Mouse (Mus musculus) adrenal gland, adult (tissue): ENCODE results near the gene C5ar1.

Experiments used
- DNase-seq, 2 experiments: peaks; one replicate each; pipeline ENCODE4 v3.0.0; 2022 to 2023; ENCODE audit warnings: low spot score in 1 of 2; ENCODE audit not compliant: inconsistent age in 2 of 2

Gene C5ar1

DNA sequence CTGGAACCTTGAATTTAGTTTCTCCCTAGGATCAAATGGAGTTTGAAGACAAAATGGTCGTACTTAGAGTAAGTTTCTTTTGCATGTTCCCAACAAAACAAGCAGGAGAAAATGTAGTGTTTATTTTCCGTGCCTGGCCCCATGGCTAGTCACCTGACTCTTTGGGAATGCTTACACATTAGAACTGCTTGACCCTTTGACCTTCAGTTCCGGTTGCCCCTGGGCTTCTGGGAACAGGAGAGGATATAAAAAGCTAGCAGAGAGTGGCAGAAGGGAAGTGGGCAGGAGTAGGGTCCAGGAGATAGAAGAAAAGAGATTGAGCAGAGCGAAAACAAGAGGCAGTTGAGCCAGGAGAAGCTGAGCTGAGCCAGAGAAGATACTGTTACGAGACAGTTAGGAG, 29.5 kb downstream of the C5ar1 start:
- DNase-seq, result no peak

DNA sequence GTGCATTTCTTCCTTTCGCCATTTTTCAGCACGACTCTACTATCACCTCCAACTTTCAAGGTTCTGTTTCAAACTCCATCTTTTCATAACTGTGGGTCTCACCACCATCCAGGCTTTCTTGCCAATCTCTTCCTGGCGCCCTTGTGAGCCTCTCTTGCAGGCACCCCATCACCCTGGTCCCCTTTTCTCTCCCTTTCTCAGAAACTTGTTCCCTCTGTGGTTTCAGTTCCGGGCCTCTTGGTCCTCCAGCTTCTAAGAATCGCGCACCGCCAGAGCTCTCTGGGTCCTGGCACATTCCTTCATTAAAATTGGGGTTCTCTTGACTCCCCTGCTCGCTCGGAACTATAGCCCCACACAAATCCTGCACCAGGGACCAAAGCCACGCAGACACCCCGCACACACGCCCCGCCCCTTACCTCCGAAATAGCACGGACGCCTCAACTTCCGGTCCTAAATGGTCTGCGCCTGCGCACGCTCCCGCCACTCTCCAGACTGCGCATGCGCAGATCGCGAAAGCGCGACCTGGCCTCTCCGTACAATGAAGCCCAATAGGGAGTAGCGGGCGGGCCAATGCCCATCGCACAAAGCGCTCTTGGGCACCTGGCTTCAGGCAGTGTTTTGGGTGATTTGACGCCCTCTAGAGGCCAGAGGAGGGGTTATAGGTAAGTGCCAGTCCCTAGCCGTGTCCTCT, 37.6 kb downstream of the C5ar1 start, which contains the start of gene Dhx34:
Gene Dhx34 (minus strand): TSS at position 456 of the 691 bp plus-strand sequence.
- peak; percentile 97 to 98 for DNase-seq

DNA sequence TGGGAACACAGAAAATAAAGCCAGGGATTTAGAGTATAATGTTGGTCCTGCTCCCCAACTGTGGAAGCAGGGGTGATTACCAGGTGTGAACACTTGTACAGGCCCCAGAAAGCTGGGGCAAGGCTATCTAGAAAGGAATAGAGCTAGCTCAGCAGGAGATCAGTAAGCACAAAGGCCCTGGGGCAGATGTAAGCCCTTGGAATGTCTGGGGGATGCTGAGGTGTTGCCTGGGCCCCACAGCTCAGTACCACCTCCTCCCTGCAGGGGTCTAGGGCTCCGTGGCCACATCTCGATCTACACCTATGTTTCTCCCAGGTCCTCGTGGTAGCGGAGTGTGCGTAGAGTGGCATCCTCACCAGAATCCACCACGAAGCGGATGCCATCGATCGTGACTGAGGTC, 45.4 kb downstream of the C5ar1 start:
- DNase-seq, result no peak

DNA sequence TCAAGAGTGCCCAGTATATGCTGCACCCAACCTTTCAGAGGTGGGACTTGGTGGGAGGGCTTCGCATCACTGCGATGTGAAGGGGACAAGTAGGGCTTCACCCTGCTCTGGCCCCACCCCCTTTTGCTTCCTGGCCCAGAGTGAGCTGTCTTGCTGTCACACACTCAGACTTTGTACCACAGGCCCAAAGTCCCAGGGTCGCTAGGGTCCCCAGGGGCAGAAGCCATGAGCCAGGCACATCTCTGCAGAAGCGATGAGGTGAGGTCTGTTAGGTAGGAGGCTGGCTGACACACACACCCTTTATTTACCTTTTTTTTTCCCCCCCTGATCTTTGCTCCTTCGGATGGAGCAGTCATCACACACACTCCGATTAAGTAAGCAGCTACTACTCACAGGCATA, 46.1 kb downstream of the C5ar1 start:
- no peak for DNase-seq

DNA sequence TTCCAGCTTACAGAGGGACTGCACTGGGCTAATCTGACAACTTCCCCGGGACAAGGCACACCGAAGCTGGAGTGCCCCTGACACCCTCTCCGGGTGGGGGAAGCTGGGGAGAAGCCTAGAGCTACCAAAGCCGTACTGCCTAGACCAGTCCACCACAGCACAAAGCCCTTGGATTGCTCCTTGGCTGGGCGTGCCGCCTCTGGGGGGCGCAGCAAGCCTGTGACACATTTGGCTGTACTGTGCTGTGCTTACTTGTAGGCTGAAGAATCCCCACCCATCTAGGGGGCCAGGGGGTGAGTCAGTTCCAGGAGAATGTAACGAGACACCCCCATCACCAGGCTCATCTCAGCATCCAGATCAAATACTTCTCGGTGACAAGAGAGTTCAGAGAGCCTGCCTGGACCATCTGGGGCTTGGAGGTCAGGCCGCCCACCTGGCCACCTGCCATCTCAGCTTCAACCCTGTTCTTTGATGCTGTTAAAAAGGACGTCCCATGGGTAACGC, 48.4 kb downstream of the C5ar1 start:
- DNase-seq, result peak in 1 of 2 experiments; percentile 31

DNA sequence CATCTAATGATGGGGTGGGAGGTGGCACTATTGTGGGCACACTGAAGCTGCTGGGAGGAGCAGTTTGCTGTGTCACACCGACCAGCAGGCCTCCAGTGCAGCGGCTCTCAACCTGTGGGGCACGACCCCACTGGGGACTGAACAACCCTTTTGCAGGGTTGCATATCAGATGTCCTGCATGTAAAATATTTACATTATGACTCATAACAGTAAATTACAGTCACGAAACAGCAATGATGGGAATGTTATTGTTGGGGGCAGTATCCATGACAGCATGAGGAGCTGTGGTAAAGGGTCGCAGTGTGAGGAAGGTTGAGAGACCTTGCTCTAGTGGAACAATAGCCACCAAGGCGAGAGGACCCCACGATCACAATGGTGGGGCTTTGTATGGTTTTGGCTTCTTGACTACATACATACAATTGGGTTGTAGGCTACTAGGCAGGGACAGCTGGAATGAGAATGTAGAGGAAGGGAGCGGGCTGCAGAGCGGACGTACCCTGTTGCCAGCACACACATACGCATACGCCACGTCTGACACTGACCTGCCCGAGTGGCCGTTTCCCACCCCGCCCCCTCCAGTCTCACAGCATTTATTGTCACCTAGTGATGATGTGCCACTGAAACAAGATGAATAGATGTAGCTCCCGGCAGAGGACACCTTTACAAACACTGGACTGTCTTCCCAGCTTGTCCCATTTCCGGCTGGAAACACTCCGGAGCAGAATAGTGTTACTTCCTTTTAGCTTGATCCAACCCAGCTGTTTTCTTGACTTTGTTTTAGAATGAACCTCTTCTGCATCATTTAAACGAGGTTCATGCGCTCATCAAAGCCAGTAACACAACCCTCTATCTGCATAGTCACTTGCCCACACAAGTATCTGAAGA, 50.3 kb downstream of the C5ar1 start:
- DNase-seq, result peak in 1 of 2 experiments; percentile 32

DNA sequence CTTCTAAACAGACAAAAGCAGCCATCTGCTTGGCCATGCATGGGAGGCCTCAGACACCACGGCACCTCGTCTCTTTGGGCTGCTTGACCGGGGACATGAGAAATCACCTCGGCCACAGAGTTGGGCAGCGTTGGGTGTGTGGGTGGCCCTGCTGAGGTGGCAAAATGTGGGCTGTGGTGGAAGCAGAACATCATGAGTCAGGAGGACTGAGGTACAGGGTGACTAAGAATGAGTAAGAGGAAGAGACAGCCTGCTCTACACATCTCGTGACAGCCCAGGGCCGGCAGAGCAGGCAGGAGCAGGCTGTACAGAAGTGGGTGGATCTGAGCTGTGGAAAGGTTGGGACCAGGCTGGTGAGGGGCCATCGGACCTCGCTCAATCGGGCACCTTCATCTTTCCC, 51.8 kb downstream of the C5ar1 start:
- DNase-seq, result peak; percentile 77 to 78

DNA sequence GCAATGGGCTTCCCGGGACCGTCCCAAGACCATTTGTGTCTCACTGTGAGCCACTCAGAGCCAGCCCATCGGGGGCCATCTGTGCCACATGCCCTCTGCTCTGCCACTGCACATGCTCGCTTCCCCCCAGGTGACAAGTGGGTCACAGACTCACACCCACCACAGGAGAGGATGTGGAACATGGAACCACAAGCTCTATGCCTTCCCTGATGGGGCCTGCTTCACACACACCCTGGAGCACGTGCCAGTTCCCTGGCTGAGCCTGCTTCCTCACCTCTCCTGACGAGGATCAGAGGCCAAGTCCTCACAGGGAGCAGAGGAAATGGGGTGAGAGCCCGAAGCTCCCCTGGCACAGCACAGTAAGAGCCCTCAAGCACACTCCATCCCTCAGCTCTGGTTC, 52.3 kb downstream of the C5ar1 start:
- DNase-seq, result no peak

DNA sequence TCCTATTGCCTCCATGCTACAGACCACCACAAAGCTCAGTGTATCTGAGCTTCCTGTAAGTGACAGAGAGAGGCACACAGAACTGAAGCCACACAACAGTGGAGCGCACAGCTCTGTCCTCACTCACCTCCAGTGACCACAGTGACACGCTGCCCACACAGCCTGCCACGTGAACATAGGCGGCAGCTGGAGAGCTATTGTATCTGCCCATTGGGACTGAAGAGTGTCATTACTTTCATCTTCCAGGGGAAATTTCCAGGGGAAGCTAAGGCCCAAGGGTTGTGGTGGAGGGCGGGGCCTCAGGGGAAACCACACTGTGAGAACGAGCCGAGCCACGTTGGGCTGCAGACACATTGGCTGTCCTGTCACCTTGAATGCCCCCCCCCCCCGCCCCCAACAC, 54.5 kb downstream of the C5ar1 start:
- DNase-seq, result no peak

DNA sequence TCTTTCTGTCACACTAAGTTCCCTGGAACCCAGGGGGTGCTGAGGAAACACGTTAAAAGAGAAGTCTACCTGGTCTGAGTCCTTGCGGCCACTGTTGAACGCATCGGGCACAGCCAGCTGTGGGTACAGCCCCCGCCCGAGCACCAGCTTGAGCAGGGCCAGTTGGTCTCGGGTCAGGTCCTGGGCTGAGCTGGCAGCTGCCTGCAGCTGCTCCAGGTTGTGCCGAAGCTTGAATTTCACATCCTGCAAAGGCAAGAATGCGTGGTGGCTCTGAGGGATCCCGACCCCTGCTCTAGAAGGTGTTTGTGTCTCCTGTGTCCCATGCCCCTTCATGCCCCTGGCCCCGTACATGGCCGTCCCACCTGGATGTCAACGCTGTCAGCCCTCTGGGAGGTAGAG, 55.8 kb downstream of the C5ar1 start:
- DNase-seq, result no peak

DNA sequence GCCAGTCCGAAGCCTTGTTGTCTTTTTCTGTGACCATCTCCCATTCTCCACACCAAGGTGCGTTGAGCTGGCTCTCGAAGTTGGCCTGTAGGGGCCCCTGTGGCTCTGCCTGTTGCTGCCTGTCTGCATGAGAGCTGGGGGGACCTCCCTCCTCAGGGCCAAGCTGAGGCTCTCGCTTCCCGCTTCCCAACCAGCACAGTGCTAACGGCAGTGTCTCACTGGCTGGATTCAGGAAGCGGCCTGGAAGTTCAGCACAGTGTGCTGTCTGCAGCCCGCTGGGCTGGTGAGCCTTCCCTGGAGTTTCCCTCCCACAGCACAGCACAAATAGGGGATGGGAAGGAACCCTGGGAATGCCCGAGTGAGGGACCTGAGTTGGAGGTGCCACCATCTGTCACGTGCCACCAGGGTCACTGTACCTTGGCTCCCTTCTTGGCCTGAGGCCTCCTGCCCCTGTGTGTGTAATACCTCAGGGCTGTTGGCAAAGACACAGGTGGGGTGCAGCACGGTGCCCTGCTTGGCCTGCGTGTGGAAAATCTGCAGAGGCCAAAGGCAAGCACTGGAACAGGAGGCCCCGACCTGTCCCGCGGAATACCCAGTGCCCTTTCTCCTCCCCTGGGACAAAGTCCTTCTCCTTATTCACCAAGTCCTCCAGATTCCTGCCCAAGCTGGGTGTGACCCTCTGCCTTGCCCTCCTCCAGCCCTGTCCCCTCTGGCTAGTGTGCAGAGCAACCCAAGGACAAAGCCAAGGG, 56.4 kb downstream of the C5ar1 start:
- DNase-seq, result no peak

DNA sequence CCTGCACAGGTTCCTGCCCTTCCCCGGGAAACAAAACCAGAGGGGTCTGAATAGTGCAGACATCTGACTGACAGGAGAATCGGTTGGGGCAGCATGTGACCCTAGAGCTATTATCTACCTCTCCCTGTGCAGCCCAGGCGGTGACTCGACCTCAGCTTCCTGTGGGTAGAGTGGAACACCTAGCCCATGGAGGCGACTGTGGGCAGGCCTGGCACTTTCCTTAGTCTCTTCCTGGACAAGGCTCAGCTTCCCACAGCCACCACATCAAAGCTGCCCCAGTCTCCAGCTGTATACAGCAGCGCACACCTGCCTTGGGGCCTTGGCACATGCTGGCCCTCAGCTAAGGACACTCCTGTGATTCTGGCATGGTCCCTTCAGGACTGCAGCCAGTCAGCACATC, 58.2 kb downstream of the C5ar1 start:
- no peak for DNase-seq

DNA sequence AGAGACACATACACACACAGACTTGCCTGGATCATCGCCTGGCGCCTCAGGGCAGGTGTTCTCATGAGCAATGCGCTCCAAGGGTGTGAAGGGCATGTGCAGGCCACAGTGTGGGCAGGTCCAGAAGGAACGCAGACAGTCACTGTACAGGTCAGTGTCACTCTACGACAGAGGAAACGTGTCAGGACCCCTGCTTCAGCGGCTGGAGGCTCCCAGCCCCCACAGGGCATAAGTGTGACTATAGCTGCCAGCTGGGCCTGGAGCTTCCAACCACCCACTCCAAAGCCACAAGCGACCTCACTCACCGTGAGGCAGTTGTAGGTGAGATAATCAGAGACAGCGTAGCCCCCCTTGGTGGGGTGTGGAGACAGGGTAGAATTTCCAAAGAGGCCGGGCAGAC, 60.8 kb downstream of the C5ar1 start:
- DNase-seq, result no peak

DNA sequence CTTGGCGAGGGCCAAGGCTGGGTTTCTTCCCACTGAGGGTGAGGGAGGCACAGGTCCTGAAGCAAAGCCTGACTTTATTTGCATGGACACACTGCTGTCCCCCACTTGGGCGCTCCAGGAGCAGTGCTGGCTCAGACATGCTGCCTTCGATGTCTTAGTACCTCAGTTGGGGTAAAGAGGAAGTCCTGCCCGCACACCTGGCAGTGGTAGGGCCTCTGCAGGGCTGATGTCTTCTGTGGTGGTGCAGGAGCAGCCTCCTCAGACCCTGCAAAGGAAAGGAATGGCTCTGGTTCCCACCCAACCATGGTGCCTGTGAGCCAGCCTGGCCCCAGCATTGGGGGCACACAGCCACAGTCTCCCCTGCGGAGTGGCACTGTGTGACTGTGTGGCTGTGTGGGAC, 62.2 kb downstream of the C5ar1 start:
- DNase-seq, result no peak
